Mouse (Mus musculus) megakaryocyte, adult 5-6 weeks (primary cell): ENCODE results near the gene Kdm6b. TPM values are rescaled to one million over a fixed set of nuclear protein-coding genes. Genes with fewer than 3 reads are reported as not detected.

Experiments
- ATAC-seq: 2 replicates; pipeline ENCODE4 v1.8.0; 2016; ENCODE audit warnings: mild to moderate bottlenecking, inconsistent platforms; ENCODE audit not compliant: poor library complexity, severe bottlenecking
- total RNA-seq, 2 experiments: library from RNA; stranded (forward) in 1 of 2; stranded (reverse) in 1 of 2; fragments of 153-499, 151-499 nt in 1 of 2; fragments of 221-1000, 200-1000 nt in 1 of 2; gene quantifications; 2 replicates each; pipeline versions ENCODE4 v1.2.3 to v1.2.4; 2015 to 2017

Gene Kdm6b
- total RNA-seq (2015) (27.1 and 29.0 TPM in 2 replicates), total RNA-seq (2017) (5.0 and 6.7 TPM in 2 replicates)

DNA sequence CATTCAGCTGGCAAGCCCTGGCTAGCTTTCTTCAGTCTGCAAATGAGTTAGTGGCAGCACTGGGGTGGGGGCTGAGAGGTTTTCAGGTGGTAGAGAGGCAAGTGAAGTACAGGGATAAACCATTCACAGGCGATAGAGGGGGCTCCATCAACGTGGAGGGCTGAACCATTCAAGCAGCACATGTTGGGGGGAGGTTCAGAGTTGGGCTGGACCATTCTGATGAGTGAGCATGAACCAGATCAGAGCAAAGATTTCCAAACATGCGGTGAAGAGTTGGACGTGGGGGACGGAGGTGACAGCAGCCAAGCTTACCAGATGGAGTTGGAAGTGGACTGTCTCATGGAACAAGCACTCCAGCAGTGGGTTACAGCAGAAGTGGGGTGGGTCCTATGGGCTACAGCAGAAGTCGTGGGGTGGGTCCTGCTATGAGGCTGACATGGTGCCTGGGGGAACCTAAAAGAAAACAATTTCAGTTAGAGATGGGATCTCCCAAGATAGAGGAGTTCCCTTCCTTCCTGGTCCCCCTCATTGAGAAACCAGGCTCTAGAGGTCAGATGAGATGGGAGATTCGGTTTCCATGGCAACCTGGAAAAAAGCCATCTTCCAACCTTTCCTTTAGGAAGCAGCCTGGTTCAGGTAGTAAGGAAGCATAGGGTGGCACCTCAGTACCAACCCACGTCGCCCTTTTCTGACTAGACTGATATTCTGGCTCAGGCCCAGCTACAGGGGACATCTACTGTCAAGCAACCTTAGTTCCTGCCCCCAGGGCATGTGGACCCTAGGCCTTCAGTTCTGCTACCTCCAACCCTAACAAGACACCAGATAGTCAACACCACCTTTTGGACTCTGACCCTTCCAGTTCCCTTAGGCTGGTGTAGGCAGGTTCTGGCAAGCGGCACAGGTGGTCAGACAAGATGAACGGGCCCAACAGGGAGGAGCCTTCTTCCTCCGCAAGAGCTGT, at the start of gene Kdm6b:
Gene Kdm6b (minus strand): TSS at position 455 of the 961 bp plus-strand sequence.
- ATAC-seq: no peak

DNA sequence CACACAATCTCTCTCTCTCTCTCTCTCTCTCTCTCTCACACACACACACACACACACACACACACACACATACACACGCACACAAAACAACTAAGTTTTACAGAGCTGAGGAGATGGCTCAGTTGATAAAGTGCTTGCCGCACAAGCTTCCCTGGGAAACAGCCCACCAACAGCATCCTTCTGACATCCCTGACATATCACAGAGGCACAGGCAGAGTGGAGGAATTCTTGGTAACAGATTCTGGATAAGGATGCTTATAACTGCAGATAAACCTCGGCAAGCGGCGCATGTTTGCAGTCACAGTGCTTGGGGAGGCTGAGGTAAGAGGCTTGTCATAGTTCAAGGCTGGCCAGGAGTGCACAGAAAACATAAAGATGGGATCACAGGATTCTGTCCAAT, 48.1 kb upstream of the Kdm6b start:
- ATAC-seq: no peak

DNA sequence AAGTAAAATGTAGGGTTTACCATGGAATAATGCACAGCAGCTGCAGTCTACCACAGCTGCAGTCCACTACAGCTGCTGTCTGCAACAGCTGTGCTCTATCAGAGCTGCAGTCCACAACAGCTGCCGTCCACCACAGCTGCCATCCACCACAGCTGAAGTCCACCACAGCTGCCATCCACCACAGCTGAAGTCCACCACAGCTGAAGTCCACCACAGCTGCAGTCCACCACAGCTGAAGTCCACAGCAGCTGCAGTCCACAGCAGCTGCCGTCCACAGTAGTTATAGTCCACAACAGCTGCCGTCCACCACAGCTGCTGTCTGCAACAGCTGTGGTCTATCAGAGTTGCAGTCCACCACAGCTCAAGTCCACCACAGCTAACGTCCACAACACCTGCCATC, 46.4 kb upstream of the Kdm6b start:
- ATAC-seq: no peak

DNA sequence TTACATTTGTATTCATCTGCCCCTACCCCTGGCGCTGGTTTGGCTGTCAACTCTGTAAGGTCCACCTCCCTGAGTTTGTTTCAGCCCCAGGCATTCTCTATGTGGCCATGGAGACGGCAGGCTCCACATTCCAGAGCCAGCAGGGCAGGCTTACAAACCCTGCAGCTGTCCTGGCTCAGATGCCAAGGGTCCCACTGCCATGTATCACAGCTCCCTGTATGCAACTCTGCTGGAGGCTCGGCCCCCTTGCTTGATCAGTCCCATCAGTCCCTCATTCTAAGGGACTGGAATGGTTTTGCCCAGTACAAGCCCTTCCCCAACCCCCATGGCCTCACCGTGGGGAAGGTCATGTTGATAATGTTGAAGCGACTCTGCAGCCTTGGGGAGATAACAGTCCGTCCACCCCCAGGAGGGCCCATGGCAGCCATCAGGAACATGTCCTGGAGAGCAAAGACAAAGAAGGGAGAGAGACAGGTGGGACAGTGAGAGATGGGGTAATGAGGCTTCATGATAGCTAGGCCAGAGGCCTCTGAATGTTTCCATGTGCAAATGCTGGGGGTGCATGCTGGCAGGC, 43.6 kb upstream of the Kdm6b start:
- ATAC-seq: no peak

DNA sequence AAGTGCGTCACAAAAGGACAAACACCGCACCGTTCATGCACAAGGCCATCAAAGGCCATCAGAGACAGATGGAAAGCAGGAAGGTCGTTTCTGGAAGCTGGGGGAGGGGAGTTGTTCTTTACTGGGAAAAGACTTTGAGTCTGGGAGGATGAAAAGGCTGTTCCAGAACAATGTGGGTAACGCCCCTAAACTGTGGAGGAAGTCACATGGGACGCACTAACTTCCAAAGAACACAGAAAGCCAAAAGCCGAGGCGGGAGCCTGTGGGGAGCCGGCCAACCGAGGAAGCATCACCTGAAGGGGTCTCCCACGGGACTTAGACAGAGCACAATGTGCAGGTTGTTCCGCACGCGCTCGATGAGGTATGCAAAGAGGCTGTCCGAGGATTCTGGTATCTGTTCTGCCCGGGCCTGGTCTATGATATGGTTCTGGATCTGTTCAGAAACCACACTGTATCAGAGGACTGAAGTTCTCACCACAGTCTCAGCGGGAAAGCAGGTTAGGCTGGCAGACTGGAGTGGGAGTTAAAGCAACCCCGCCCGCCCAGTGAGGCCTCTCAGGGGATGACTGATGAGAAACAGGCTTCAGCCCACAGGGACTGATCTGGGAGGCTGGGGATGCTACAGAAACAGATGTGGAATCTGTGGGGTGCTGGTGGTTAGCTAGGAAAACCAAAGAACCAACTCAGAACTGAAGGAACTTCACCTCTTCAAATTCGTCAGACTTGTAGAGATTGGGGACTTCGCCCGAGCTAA, 38.8 kb upstream of the Kdm6b start:
- ATAC-seq: no peak

DNA sequence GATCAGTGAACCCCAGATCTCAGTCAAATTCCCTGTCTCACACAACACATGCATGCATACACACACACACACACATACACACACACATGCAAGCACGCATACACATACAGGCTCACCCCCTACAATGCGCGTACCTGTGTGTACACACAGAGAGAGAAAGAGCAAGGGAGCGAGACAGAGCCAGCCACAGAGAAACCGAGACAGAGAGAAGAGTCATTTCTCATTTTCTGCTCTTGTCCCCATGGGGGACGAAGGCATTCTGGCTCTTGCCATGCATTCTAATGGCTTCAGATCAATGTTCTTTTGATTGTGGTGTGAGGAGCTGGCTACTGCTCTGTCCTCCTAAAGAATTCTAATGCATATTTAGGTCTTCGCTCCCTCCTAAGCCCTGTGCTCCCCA, 33.8 kb upstream of the Kdm6b start:
- no peak for ATAC-seq

DNA sequence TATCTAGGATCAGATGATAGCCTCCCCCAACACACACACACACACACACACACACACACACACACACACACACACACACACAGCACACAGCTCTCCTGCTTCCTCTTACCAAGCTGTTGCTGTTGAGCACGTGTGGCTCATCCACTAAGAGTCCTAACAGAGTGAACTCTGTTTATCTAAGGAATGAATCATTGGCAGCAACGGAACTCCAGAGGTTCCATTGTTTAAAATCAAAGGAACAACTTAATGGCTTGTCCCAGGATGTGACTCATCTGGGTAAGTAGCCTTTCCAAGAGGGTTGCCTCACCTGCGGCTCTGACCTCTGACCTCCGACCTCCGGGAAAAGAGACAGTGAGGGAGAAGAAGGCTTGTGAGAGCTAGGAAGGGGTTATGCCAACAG, 29.9 kb upstream of the Kdm6b start:
- no peak for ATAC-seq

DNA sequence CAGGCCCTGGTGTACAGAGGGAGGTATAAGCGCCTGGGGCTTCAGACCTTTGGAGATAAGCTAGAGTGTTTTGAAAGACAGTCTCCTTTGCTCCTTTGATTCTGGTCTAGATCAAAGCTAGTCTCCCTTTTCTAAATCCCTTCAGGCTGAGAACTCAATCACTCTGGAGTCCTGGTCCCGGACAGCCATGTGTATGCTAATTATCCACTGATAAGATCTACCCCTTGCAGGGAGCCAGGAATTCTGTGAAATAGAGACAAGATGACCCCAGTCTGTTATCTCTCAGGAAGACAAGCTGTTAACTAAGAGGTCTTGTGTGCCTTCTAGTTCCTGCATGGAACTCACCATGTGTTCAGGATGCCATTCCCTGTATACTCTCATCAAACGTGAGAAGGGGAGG, 23.8 kb upstream of the Kdm6b start:
- no peak for ATAC-seq

DNA sequence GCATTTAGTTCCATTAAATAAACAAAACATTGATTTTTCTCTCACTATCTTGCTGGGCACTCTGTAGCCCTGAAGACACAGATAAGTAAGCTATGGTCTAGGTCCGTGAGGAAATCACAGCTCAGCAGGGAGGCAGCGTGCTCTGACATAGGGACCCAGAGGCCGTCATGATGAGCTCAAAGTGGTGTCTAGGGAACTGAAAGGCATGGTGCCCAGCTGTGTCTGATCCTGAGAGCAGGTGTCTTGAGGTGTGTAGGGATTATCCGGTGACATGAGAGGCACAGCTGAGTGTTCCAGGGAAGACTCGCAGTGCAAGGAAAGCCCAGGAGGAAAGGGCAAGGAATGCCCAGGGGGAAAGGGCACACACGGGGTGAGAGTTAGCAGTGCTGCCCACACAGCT, 19.7 kb upstream of the Kdm6b start:
- no peak for ATAC-seq

DNA sequence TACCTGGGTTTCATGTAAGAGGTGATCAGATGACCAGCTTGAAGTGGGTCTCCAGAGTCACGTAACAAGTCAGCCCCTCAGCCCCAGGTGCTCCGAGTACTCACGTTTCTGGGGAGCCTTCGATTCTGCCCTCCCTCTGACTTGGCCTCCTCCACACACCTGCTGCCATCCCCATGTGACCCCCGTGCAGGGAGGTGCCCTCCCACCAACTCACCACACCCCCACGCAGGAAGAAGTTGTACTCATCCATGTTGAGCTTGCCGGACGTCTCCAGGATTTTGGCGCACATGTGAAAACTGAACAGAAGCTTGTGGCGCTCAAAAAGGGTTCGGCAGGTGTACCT, 19.1 kb upstream of the Kdm6b start:
- ATAC-seq: no peak

DNA sequence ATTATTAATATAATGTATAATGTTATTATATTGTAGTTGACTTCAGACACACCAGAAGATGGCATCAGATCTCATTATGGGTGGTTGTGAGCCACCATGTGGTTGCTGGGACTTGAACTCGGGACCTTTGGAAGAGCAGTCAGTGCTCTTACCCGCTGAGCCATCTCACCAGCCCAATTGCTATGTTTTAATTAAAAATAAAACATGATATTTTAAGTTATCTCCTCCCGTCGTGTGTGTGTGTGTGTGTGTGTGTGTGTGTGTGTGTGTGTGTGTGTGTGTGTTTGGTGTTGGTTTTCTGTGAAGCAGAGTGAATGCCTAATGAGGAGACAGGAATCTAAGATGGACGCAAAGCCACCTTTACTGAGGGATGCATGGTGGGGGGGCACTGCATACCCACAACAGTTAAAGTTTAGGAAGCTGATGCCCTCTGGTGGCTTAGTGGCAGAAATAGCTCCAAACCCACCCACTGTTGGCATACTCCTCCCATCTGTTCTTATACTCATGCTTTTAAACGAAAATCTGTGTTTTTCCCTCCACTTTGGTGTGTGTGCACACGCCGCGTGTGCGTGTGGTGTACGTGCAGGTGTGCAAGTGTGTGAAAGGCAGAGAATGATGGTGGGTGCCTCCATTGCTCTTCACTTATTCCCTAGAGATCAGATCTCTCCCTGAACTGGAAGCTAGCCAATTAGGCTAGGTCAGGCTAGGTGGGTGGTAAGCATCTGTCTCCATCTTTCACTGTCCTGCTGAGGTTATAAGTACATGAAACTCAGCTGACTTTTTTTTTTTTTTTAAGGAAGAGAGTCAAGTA, 18.6 kb upstream of the Kdm6b start:
- ATAC-seq: peak; percentile 95

DNA sequence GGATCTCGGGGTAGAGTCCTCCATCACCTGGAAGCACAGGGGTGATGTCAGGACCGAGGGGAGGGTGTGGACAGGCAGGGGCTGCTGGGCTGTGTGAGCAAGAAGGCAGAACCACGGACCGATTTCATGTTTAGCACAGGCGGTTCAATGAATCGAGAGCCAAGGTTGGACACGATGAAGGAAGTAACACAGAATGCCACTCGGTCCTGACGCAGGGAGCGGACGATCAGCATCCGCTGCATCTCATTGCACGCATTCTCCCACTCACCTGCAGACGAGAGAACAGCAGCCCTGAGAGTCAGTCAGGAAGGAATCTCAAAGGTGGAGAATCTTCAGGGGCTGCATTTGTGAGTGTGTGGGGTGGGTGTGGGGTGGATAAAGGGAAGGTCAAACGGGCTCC, 17.2 kb upstream of the Kdm6b start:
- ATAC-seq: no peak

DNA sequence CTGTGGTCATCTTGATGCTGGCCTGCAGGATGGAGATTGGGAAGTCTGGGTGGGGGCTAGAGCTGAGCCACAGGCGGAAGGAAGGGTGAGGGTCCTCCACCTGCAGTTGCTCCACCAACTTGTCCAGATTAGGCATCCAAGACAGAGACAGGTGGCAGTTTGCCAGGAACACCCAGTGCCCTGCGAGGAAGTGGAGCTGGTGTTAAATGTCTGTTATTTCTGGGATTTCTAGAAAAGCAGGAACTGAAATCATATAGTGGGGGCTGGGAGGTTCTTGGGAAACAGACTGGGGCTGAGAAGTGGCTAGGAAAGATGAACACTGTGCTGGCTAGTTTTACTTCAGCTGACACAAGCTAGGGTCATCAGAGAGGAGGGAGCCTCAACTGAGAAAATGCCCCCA, 15.8 kb upstream of the Kdm6b start:
- ATAC-seq: peak; percentile 61

DNA sequence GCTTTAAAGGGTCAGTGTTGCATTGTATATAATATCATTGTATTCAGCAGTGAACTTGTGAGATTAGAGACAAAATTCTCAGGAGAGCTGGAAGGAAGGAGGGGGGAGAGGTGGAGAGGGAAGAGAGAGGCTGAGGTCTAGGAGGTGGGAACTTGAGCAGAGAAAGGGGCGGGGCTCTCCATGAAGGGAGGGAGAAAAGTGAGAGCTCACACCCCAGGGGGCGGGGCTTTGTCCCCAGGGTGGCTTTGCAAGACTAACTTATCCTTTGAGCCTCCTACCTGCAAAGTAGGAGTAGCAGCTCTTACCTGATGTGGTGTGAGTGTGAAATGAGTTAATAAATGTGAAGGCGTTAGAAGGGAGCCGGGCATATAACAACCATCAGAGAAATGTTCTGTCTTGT, 15.3 kb upstream of the Kdm6b start:
- ATAC-seq: peak; percentile 58

DNA sequence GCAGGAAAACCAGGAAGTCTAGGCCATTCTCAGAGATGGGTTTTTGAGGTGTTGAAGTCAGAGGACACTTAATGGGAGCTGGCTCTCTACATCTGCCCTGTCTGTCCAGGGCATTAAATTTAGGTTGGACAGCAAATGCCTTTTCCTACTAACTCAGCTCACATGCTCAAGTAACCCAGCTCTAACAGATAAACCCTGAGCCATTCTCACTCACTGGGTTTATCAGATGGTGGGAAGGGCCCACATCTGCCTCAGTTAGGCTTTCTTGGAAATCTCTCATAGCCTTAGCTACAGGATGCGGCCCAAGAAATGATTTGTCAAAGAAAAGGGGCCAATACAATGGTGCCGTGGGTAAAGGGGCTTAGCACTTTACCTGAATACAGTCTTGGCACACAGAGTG, 12.8 kb upstream of the Kdm6b start:
- ATAC-seq: no peak

DNA sequence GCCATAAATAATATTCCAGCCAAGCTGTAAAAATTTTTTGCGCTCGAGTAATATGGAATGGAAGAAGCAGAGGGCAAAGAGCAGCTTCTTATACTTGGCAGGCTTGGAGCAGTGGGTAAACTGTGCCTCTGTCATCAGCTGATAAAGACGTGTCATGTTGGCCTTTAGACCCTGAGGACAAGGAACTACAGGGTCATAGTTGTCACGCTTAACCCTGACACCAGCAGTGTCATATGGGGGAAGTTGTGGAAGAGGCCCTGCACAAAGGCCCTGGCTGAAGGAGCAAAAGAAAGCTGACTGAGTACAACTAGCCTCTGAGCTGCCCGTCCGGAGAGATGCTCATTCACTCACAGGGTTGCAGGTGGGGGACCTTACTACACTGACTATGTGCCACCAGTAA, 10.4 kb upstream of the Kdm6b start:
- ATAC-seq: no peak

DNA sequence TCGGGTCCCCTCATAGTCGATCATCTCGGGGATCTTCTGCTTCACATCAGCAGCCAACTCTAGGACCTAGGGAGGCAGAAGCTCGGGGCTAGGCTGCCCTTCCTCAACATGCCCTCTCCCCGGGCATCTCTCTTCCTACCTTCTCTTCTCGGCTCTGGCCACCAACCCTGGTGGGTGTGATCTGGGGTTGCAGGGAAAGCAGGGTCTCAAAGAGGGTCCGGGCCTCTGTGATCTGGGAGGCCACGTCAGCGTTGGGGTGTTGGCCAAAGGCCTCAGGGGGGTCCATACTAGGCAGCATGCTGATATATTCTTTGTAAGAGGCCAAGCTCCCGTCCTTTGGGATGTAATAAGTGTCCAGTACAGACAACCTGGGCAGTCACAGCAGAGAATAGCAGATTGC, 9.4 kb upstream of the Kdm6b start:
- ATAC-seq: no peak

DNA sequence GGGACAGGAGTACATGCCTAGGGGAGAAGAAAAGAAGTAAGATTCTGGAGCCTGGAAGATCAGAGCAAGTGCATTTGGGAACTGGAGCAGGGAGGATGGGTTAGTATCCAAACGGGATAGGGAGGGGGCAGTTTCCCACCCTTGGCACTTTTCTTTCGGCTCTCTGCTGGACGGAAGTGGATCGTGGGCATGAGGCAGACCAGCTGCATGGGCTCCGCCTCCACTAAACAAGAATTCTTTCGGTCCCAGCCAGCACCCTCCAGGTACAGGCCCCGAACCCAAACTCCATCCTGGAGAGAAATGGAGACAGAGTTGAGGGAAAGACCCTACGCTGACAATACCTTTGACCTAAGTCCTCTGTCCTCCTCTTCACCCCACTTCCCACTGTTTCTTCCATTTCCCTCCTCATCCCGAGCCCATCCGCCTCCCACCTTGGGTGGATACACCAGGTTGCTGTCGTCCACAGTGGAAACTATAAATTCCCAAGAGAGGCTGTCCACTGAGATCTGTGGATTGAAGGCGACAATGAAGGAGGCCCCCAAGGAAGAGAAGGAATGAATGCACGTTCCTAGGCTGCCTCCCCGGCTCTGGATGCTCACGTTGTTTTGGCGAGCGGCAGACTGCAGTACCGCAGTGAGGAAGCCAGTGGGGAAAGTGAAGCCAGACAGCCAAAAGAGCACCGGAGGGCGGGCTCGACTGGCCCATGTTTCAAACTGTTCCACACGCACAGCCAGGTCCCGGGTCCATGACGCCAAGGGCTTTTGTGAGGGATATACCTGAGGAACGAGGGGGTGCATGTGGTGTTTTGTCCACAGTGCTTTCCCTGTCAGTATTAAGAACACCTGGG, 7.9 kb upstream of the Kdm6b start:
- no peak for ATAC-seq

DNA sequence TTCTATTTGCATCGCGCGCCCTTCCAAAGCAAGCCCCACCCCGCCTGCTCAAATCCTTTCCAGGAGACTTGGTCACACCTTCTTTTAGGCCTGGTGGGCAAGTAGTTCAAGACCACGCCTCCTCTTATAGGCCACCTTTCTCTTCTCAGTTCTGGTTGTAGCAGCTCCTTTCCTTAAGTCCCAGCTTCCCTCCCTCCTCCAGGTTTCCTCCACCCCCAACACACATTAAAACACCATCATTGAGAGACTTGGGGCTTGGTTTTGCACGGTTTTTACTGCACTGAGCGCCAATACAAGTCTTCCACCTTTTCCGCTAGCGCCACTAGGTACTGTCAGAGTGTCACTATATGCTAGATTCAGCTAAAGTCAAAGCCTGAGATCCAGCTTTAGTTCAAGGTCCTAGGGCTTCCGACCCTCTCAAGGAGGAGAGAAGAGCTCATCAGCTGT, 7.1 kb upstream of the Kdm6b start:
- no peak for ATAC-seq
